Mouse (Mus musculus): ENCODE data around the gene Fam170b.

Gene Fam170b

GRCm38 (mm10) chr14:32827994-32828650 is 5.6 kb upstream of the Fam170b start:
- peak in 1 of 2 experiments; percentile 14 for DNase-seq (ENCODE audit: low spot score in 2 of 2)

- no peak for DNase-seq (ENCODE audit: low spot score in 2 of 2)
Observed at GRCm38 (mm10) chr14:32835181-32835580, 1.4 kb downstream of the Fam170b start.

GRCm38 (mm10) chr14:32835596-32835995 is 1.8 kb downstream of the Fam170b start:
- no peak for DNase-seq (ENCODE audit: low spot score in 2 of 2)

- DNase-seq (ENCODE audit: low spot score in 2 of 2): no peak
Observed at GRCm38 (mm10) chr14:32836191-32836590, 2.4 kb downstream of the Fam170b start.

GRCm38 (mm10) chr14:32842052-32842451 is 8.3 kb downstream of the Fam170b start:
- no peak for DNase-seq (ENCODE audit: low spot score in 2 of 2)

GRCm38 (mm10) chr14:32854059-32854458 is 20.3 kb downstream of the Fam170b start:
- DNase-seq (ENCODE audit: low spot score in 2 of 2): no peak

- no peak for DNase-seq (ENCODE audit: low spot score in 2 of 2)
Observed at GRCm38 (mm10) chr14:32856246-32856645, 22.5 kb downstream of the Fam170b start.

GRCm38 (mm10) chr14:32856681-32857328 is 23.0 kb downstream of the Fam170b start, which contains the start of gene Vstm4:
Gene Vstm4 (plus strand): TSS chr14:32856756.
- peak; percentile 11 to 15 for DNase-seq (ENCODE audit: low spot score in 2 of 2)

GRCm38 (mm10) chr14:32858361-32858760 is 24.6 kb downstream of the Fam170b start:
- no peak for DNase-seq (ENCODE audit: low spot score in 2 of 2)

- no peak for DNase-seq (ENCODE audit: low spot score in 2 of 2)
Observed at GRCm38 (mm10) chr14:32858941-32859510, 25.3 kb downstream of the Fam170b start.

- no peak for DNase-seq (ENCODE audit: low spot score in 2 of 2)
Observed at GRCm38 (mm10) chr14:32859831-32860569, 26.2 kb downstream of the Fam170b start.

- no peak for DNase-seq (ENCODE audit: low spot score in 2 of 2)
Observed at GRCm38 (mm10) chr14:32861149-32861581, 27.4 kb downstream of the Fam170b start.

- no peak for DNase-seq (ENCODE audit: low spot score in 2 of 2)
Observed at GRCm38 (mm10) chr14:32861656-32862055, 27.9 kb downstream of the Fam170b start.

- no peak for DNase-seq (ENCODE audit: low spot score in 2 of 2)
Observed at GRCm38 (mm10) chr14:32865331-32865730, 31.6 kb downstream of the Fam170b start.

GRCm38 (mm10) chr14:32871963-32872362 is 38.2 kb downstream of the Fam170b start:
- DNase-seq (ENCODE audit: low spot score in 2 of 2): no peak

GRCm38 (mm10) chr14:32877549-32877948 is 43.8 kb downstream of the Fam170b start:
- DNase-seq (ENCODE audit: low spot score in 2 of 2): no peak

- DNase-seq (ENCODE audit: low spot score in 2 of 2): no peak
Observed at GRCm38 (mm10) chr14:32880332-32880731, 46.6 kb downstream of the Fam170b start.

GRCm38 (mm10) chr14:32881693-32882092 is 47.9 kb downstream of the Fam170b start:
- no peak for DNase-seq (ENCODE audit: low spot score in 2 of 2)
